ENCODE assay signal across 8 mouse cellular contexts in genomic region chr12:54191608-54192304, GRCm38 (mm10). TPM values are rescaled to one million over a fixed set of nuclear protein-coding genes. Genes with fewer than 3 reads are reported as not detected.
DNase-seq lines count a peak whose midpoint lies in the region; ATAC-seq lines count a peak whose summit lies in the region.

No protein-coding gene starts in this region.

- H3K4me1 ChIP-seq in intestine, embryonic 15.5 days (replicated peaks): peaks cover 42% of the 10 kb centered on the region

- H3K9ac ChIP-seq in intestine, embryonic 15.5 days: peak overlapping the region; percentile 28; the same call in 1 of the 2 replicates

- H3K4me2 ChIP-seq in intestine, embryonic 15.5 days (replicated peaks): peak overlapping the region; percentile 48

- no peaks in the 10 kb centered on the region for H3K9me3 ChIP-seq in intestine, embryonic 15.5 days

- H3K27ac ChIP-seq in intestine, embryonic 15.5 days: peak overlapping the region; percentile 95

- DNase-seq in adrenal gland, adult 8-10 months: peak; percentile 83
- DNase-seq in embryo, embryonic 11.5 days (ENCODE audit: low read depth, low spot score): peak; percentile 73
- DNase-seq in gastrocnemius, postnatal 4 days (ENCODE audit: low spot score in 2 of 2): peak; percentile 67 to 88
- DNase-seq in left cerebral cortex, postnatal 25 days (ENCODE audit: low spot score in 2 of 2): peak; percentile 79 to 82
- peak; percentile 71 for DNase-seq in right cerebral cortex, postnatal 25 days

- no peaks in the 10 kb centered on the region for H3K36me3 ChIP-seq in intestine, embryonic 15.5 days

- peak; percentile 95 for ATAC-seq in intestine, embryonic 15.5 days
- peak; percentile 90 for ATAC-seq in megakaryocyte-erythroid progenitor cell, adult 5-6 weeks (replicated peaks; ENCODE audit: low FRiP score, low TSS enrichment, poor library complexity, severe bottlenecking)
- ATAC-seq in erythroblast, adult 5-6 weeks (replicated peaks; ENCODE audit: low FRiP score, poor library complexity, severe bottlenecking): no peak

- 2% methylated on average over 19 of the region's 19 CpGs for WGBS in intestine, embryonic 15.5 days

- H3K4me3 ChIP-seq in intestine, embryonic 15.5 days (replicated peaks): peak overlapping the region; percentile 11

- intact Hi-C loops in left cerebral cortex, postnatal 25 days (cut with DNase I): no loop called here

- H3K27me3 ChIP-seq in intestine, embryonic 15.5 days (replicated peaks): no peaks in the 10 kb centered on the region

RNA-seq across cellular contexts. Expression of gene Egln3, which starts 11.9 kb away (rescaled TPM):
- total RNA-seq in adrenal gland, adult 8-10 months (2022): 1 to 10 TPM; 3.6 to 8.9 (median 5.1) TPM
- total RNA-seq in gastrocnemius, postnatal 4 days (2021): 10 to 100 TPM; 22.0 to 22.9 TPM
- 54.2 and 57.9 TPM in 2 replicates for polyA plus RNA-seq in intestine, embryonic 15.5 days (2015; fragmentation: Nextera tagmentation; extraction: Ambion mirVana)
- total RNA-seq in left cerebral cortex, postnatal 25 days (2021): 10 to 100 TPM; 10.8 to 12.6 TPM
- total RNA-seq in megakaryocyte-erythroid progenitor cell, adult 5-6 weeks (2014; fragmentation: Nextera tagmentation): 1.1 TPM in 1 of 2 replicates, not detected in the other
- 0.76 TPM in 1 of 2 replicates, not detected in the other for total RNA-seq in megakaryocyte-erythroid progenitor cell, adult 5-6 weeks (2017)
- total RNA-seq in erythroblast, adult 5-6 weeks (2015; ENCODE audit: low replicate concordance): 2.5 and 13.6 TPM in 2 replicates
- 0.14 and 2.6 TPM in 2 replicates for total RNA-seq in erythroblast, adult 5-6 weeks (2017; ENCODE audit: low replicate concordance)
